Mouse (Mus musculus) embryonic stem cell, embryonic (primary cell): Measurements from ENCODE around the gene Foxf1.

Source experiments
- CTCF ChIA-PET, 4 experiments: fragments of 300-600 bp in 2 of 4; fragments of 350-600 bp in 2 of 4; sonication (Branson Sonifier 250); formaldehyde crosslinking; loops; one replicate each; lab custom pipeline; 2022; ENCODE audit warnings: inconsistent platforms in 2 of 4; lab: Charles Lee
- POLR2A ChIA-PET, 4 experiments: fragments of 300-600 bp in 2 of 4; fragments of 350-600 bp in 2 of 4; sonication (Branson Sonifier 250); formaldehyde crosslinking; loops; one replicate each; lab custom pipeline; 2022; ENCODE audit warnings: antibody characterized with exemption in 4 of 4, inconsistent platforms in 1 of 4; lab: Charles Lee

Gene Foxf1

DNA sequence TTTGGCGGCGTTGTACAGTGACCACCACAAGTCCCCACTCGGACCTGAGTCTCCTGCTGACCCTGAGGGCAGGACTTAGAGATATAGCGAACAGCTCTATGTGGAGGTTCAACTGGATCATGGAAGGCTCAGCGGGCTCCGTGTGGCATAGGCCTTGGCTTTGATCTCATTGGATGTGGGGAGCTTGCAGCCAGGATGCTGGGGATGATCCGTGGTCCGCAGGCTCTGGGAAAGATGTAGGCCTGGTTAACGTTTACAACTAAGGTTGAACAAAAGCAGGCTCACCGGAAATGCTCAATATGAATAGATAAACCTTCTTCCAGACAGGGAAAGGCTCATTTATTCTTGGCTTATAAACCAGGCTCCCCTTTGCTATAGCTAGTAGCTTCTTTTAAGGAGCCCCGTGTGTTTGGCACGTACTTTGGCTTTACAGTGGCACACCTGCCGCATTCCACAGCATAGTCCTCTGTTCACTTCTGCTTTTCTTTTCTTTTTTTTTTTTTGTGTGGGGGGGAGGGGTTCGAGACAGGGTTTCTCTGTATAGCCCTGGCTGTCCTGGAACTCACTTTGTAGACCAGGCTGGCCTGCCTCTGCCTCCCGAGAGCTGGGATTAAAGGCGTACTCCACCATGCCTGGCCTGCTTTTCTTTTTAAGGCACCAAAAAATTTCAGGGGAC, 45.2 kb downstream of the Foxf1 start:
- POLR2A ChIA-PET: interaction anchor here in 1 of 4 experiments (0.7 to 1.2 kb wide), 3 partner anchors 12 to 21 kb away, joined by 3 to 4 read pairs (median 3); partner anchors contain the start of gene Mthfsd
- CTCF ChIA-PET: interaction anchor here in 3 of 4 experiments (0.5 to 1.5 kb wide), 8 partner anchors 11 to 842 kb away, joined by 3 to 13 read pairs (median 3); partner anchors contain the start of gene Foxc2 (in 1 of the 3)

DNA sequence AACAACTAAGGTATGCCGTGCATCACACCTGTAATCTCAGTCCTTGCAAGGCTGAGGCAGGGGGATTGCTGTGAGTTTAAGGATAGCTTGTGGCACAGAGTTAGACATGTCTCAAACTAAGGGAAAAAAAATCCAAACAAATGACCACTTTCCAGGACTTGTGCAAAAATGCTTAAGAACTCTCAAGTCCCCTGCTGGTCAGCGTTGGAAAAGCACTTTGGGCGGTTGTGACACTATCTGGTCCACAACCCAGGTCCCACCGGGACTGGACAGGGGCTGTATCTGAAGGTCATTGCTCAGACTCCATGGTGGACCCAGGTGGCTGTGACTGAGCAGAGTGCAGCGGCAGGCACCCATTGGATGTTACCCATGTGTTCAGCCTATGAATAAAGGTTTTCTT, 46.3 kb downstream of the Foxf1 start:
- ChIA-PET POLR2A (interaction anchor here in 1 of 4 experiments (1.2 kb wide), 1 partner anchor 13 kb away, joined by 4 read pairs; no protein-coding TSS in a partner anchor), CTCF (interaction anchor here in 1 of 4 experiments (0.6 to 1.0 kb wide), 2 partner anchors 14 to 840 kb away, joined by 3 read pairs; partner anchors contain the start of gene Foxc2)

DNA sequence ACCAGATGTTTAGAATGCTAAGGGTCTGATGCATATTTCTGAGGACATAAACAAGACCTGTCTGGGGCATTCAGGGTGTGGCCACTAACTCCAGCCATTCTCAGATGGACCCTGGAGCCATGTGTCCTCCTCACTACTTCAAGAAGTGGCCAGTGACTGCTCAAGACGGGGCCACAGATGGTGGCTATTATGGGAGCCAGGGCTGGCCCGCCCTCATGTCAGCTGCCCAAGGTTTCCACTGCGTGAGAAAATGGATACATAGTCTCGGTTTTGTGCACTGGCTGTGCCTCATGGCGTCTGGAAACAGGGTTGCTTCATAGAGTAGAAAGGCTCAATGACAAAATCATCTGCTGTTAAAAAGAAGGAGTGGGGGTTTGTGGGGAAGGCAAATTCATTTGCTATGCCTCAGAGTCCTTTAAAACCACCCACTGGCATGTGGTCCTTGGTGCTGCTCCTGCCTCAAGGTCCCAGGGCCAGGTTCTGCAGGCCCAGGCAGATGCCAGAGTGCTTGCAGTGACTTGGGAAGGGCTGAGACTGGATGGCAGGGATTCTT, 48.9 kb downstream of the Foxf1 start:
- CTCF ChIA-PET: no interaction called here
- POLR2A ChIA-PET: no interaction called here

DNA sequence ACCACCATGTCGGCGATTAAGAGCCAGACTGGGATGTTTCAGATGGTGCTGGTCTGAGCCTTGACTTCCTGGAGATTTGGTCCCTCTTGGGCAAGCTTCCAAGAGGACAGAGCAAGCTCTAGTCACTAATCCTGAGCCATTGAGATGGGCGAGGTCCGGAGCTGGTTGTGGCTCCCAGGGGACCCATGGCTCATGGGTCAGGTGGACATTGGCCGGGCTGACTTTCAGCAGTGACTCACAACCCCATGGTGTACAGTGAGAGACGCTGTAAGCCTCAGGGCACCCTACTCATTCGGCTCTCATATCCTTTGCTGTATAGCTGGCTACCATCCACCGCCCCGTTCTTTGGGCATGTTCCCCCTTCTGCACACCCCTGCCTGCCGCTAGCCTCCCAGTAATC, 49.9 kb downstream of the Foxf1 start:
- CTCF ChIA-PET: interaction anchor here in 2 of 4 experiments (0.6 to 1.0 kb wide), 4 partner anchors 9 to 81 kb away, joined by 3 to 9 read pairs (median 5); no protein-coding TSS in a partner anchor

DNA sequence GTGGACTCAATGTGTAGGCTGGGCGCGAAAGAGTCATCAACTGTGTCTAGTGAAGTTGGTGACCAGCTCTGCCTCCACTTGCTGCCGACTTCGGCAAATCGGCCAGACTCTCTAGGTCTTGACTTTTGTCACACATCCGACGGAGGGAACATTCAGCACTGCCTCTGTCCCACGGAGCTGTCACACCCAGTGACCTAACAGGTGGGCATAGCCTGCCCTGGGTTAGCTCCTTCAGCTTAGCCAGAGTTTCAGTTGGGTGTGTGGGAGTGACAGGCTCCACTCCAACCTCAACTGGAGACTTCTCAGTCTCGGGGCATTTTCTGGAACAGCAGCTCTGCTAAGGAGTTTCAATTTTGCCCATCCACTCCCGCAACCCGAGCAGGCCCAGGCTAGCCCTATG, 50.3 kb downstream of the Foxf1 start:
- ChIA-PET CTCF (interaction anchor here in 2 of 4 experiments (0.6 to 1.0 kb wide), 2 partner anchors 9 to 81 kb away, joined by 3 to 5 read pairs; no protein-coding TSS in a partner anchor), POLR2A (interaction anchor here in 2 of 4 experiments (0.7 to 1.1 kb wide), 3 partner anchors 9 to 257 kb away, joined by 3 to 4 read pairs (median 3); partner anchors contain the start of gene Foxc2 (in 1 of the 2))

More for the DNA sequence above, 49.9 kb downstream of the Foxf1 start:
- POLR2A ChIA-PET: interaction anchor here in 2 of 4 experiments (0.7 to 1.1 kb wide), 3 partner anchors 8 to 257 kb away, joined by 3 to 4 read pairs (median 3); partner anchors contain the start of gene Foxc2 (in 1 of the 2)

DNA sequence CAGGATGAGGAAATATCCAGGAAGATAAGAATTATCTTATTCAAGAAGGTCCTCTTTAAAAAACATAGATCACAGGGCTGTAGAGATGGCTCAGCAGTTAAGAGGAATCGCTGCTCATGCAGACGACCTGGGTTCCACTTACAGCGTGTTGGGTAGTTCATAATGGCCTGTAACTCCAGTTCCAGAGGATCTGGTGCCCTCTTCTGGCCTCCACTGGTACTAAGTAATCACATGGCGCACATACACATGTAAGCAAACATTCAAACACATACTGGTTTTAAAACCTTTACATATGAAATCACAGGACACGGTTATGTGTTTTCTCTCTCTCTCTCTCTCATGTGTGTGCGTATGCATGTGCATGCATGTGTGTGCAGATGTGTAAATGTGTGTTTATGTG, 52.7 kb downstream of the Foxf1 start:
- ChIA-PET CTCF (no interaction called here), POLR2A (no interaction called here)
